8 mouse cellular contexts compared by ENCODE assay signal in genomic region chr10:18329096-18330038, GRCm38 (mm10). TPM values are rescaled to one million over a fixed set of nuclear protein-coding genes. Genes with fewer than 3 reads are reported as not detected.
DNase-seq lines count a peak whose midpoint lies in the region; ATAC-seq lines count a peak whose summit lies in the region.

No protein-coding gene starts in this region.

- peak overlapping the region; percentile 45 for H3K27ac ChIP-seq in embryonic facial prominence, embryonic 13.5 days
- H3K27ac ChIP-seq in heart, embryonic 13.5 days (replicated peaks), result peak overlapping the region; percentile 80
- peak overlapping the region; percentile 52 for H3K27ac ChIP-seq in kidney, embryonic 15.5 days
- H3K27ac ChIP-seq in stomach, embryonic 16.5 days (ENCODE audit: low read length), result peak overlapping the region; percentile 64

- DNase-seq in 416B (ENCODE audit: low read depth), result peak; percentile 85
- peak; percentile 82 for DNase-seq in adrenal gland, postnatal 10 days
- DNase-seq in lung, postnatal 14 days, result peak; percentile 48
- no peak for DNase-seq in right cerebral cortex, postnatal 36 days (ENCODE audit: low spot score in 2 of 2)

- peaks cover 27% of the 10 kb centered on the region for H3K4me1 ChIP-seq in embryonic facial prominence, embryonic 13.5 days
- H3K4me1 ChIP-seq in heart, embryonic 13.5 days, result peaks cover 18% of the 10 kb centered on the region
- H3K4me1 ChIP-seq in kidney, embryonic 15.5 days, result peaks cover 19% of the 10 kb centered on the region
- peaks cover 15% of the 10 kb centered on the region for H3K4me1 ChIP-seq in stomach, embryonic 16.5 days (ENCODE audit: control insufficient read depth, insufficient read depth, low read length)

- H3K4me2 ChIP-seq in embryonic facial prominence, embryonic 13.5 days, result peak overlapping the region; percentile 69
- H3K4me2 ChIP-seq in heart, embryonic 13.5 days, result peak overlapping the region; percentile 87
- peak overlapping the region; percentile 66 for H3K4me2 ChIP-seq in kidney, embryonic 15.5 days
- H3K4me2 ChIP-seq in stomach, embryonic 16.5 days (ENCODE audit: low read depth, low read length), result peak overlapping the region; percentile 65

- H3K4me3 ChIP-seq in embryonic facial prominence, embryonic 13.5 days, result peak overlapping the region; percentile 41
- peak overlapping the region; percentile 57 for H3K4me3 ChIP-seq in heart, embryonic 13.5 days
- peak overlapping the region; percentile 35 for H3K4me3 ChIP-seq in kidney, embryonic 15.5 days (replicated peaks)
- H3K4me3 ChIP-seq in stomach, embryonic 16.5 days (replicated peaks; ENCODE audit: low read length), result peak overlapping the region; percentile 38

- peak overlapping the region; percentile 65 for H3K9ac ChIP-seq in embryonic facial prominence, embryonic 13.5 days
- peak overlapping the region; percentile 81 for H3K9ac ChIP-seq in heart, embryonic 13.5 days
- H3K9ac ChIP-seq in kidney, embryonic 15.5 days, result peak overlapping the region; percentile 36; the same call in 1 of the 2 replicates
- peak overlapping the region; percentile 65 for H3K9ac ChIP-seq in stomach, embryonic 16.5 days (ENCODE audit: low read length)

- ATAC-seq in embryonic facial prominence, embryonic 13.5 days (ENCODE audit: insufficient number of reproducible peaks, insufficient read depth, low FRiP score, low TSS enrichment, low read depth), result no peak
- ATAC-seq in heart, embryonic 13.5 days (ENCODE audit: extremely low read depth, insufficient number of reproducible peaks, low FRiP score, low TSS enrichment), result no peak
- ATAC-seq in kidney, embryonic 15.5 days (replicated peaks; ENCODE audit: low FRiP score), result peak; percentile 54
- peak; percentile 55 for ATAC-seq in stomach, embryonic 16.5 days (ENCODE audit: insufficient read depth, low FRiP score)

- no peaks in the 10 kb centered on the region for H3K9me3 ChIP-seq in embryonic facial prominence, embryonic 13.5 days
- no peaks in the 10 kb centered on the region for H3K9me3 ChIP-seq in heart, embryonic 13.5 days
- H3K9me3 ChIP-seq in kidney, embryonic 15.5 days (replicated peaks), result no peaks in the 10 kb centered on the region
- H3K9me3 ChIP-seq in stomach, embryonic 16.5 days (replicated peaks; ENCODE audit: control insufficient read depth, low read length), result no peaks in the 10 kb centered on the region

- H3K36me3 ChIP-seq in embryonic facial prominence, embryonic 13.5 days, result no peaks in the 10 kb centered on the region
- H3K36me3 ChIP-seq in heart, embryonic 13.5 days, result no peaks in the 10 kb centered on the region
- no peaks in the 10 kb centered on the region for H3K36me3 ChIP-seq in kidney, embryonic 15.5 days
- no peaks in the 10 kb centered on the region for H3K36me3 ChIP-seq in stomach, embryonic 16.5 days (ENCODE audit: control insufficient read depth, insufficient read depth, low read length)

- no peaks in the 10 kb centered on the region for H3K27me3 ChIP-seq in embryonic facial prominence, embryonic 13.5 days
- H3K27me3 ChIP-seq in heart, embryonic 13.5 days (replicated peaks), result no peaks in the 10 kb centered on the region
- no peaks in the 10 kb centered on the region for H3K27me3 ChIP-seq in kidney, embryonic 15.5 days
- no peaks in the 10 kb centered on the region for H3K27me3 ChIP-seq in stomach, embryonic 16.5 days (ENCODE audit: control insufficient read depth, insufficient read depth, low read length)

- WGBS in embryonic facial prominence, embryonic 13.5 days, result 3% methylated on average over 22 of the region's 23 CpGs
- 2% methylated on average over 22 of the region's 23 CpGs for WGBS in heart, embryonic 13.5 days
- 3% methylated on average over 22 of the region's 23 CpGs for WGBS in kidney, embryonic 15.5 days
- 10% methylated on average over 22 of the region's 23 CpGs for WGBS in stomach, embryonic 16.5 days

RNA-seq across cellular contexts. Expression of gene Nhsl1, which starts 10.6 kb away (rescaled TPM):
- 1 to 10 TPM; 7.3 to 8.1 TPM for total RNA-seq in adrenal gland, postnatal 10 days (2021)
- 8.1 and 8.2 TPM in 2 replicates for polyA plus RNA-seq in embryonic facial prominence, embryonic 13.5 days (2015; fragmentation: Nextera tagmentation; extraction: Ambion mirVana)
- polyA plus RNA-seq in heart, embryonic 13.5 days (2015; fragmentation: Nextera tagmentation; extraction: Ambion mirVana), result 10.1 and 11.1 TPM in 2 replicates
- 9.4 and 9.5 TPM in 2 replicates for polyA plus RNA-seq in kidney, embryonic 15.5 days (2015; fragmentation: Nextera tagmentation; extraction: Ambion mirVana)
- polyA plus RNA-seq in stomach, embryonic 16.5 days (2015; fragmentation: Nextera tagmentation; extraction: Ambion mirVana), result 7.0 and 7.5 TPM in 2 replicates

Comparison
In these comparisons a context has a peak if more than half of its experiments do, and no peak if none do; other contexts are left out.
1. DNase-seq: peak in 416B (single experiment), adrenal gland, postnatal 10 days (single experiment) and lung, postnatal 14 days (single experiment); none in right cerebral cortex, postnatal 36 days (0 of 2).
2. ATAC-seq: peak in kidney, embryonic 15.5 days (single experiment) and stomach, embryonic 16.5 days (single experiment); none in embryonic facial prominence, embryonic 13.5 days (single experiment) and heart, embryonic 13.5 days (single experiment).
3. Peak in every context shown above with its lines, with median percentiles within 50 percentile points of each other: H3K27ac ChIP-seq, H3K4me2 ChIP-seq, H3K4me3 ChIP-seq and H3K9ac ChIP-seq.